Mouse (Mus musculus) layer of hippocampus, adult 9-11 months (tissue): ENCODE data around the gene Drc1.

ENCODE experiments used
- DNase-seq: peaks from one replicate; pipeline ENCODE4 v3.0.0; 2022

Gene Drc1

DNA sequence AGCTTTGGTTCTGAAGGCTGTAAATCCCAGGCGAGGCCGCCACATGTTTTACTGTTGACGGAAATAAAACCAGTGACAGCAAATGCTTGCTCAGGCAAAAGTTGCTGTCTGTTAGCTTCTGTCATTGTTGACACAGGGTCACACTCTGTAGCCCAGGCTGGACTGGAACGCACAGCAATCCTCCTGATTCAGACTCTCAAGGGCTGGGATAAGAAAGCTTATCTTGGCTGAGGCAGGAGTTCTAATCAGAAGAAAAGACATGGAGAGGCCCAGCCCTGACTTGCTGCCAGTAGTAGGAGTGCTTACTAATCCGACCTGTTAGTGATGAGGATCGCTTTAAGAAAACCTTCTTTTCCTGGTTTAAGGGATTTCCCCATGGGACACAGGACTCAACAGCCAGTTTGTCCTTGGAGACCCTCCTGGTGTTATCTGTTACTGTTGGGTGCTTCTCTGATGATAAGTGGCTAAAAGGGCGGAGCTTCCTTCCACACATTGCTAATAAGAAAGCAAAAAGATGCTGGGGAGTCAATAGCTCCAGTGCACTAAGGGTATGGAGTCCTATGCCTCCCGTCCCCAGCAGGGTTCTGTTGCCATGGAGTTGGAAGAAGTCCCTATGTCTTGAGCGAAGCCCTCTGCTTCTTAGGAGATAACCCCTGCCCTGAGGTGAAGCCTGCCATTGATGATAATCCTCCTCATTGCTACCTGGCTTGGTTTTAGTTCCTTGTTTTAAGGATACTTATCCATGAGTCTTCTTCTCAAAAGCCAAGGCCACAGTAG, 6.1 kb downstream of the Drc1 start:
- no peak for DNase-seq

DNA sequence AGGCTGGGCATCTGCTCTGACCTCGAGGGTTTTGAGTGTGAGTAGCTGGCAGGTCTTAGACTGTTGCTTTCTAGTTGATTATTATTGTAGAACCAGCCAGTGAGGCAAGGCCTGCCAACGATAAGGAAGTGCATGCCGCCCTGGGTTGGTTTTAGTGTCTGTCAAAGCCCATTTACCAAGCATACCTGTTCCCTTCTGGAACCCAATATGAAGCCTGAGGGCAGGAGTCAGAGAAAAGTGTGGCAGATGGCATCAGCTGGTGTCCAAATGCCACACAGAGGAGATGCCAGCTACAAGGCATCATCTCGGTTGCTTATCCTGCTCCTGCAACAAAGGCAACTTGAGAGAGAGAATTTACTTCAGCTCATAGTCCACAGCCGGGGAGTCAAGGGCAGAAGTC, 59.6 kb downstream of the Drc1 start:
- no peak for DNase-seq

DNA sequence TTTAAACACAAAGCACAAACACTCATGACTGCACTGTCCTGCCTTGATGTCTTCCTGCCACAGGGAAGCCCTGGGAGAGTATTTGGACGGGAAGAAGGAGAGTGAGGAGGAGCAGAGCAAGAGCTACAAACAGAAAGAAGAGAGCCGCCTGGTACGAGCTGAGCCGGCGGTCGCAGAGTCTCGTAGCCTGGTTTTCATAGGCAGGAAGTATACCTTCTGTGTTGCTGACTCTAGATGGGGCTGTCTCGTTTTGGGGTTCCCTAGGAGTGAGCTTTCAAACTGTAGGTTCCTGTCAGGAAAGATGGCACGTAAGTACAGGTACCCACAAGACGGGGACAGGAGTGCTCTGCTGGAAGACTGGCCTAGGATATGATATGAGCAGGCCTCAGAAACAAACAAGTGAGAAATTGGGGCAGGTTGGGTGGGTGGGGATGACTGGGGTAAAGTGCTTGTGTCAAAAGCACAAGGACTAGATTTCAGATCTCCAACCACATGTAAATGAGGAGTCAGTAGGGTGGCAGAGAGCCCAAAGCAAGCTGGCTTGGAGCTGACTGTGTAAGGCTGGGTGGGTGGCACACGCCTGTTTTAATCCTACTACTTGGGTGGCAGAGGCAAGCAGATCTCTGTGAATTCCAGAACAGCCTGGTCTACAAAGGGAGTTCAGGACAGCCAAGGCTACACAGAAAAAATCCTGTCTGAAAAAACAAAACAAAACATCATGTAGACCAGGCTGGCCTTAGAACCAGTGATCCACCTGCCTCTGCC, 60.6 kb downstream of the Drc1 start:
- no peak for DNase-seq

DNA sequence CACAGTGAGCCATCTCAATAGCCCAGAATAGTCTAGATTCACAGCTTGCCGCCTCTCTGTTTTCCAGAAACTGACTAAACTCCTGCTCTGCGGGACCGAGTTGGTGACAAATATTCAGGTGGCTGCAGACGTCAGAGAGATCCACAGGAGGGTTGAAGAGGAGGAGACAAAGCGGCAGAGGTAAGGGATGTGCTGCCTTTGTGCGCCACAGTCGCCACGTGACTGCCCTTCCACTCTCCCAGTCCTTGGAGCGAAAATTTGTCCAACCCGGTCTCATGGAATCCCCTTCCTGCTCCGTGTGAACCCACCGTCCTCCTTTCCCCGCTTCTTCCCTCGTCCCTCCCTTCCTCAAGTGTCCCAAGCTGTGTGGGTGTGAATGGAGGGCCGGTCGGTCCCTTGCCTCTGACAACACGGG, 61.4 kb downstream of the Drc1 start:
- peak; percentile 25 for DNase-seq

DNA sequence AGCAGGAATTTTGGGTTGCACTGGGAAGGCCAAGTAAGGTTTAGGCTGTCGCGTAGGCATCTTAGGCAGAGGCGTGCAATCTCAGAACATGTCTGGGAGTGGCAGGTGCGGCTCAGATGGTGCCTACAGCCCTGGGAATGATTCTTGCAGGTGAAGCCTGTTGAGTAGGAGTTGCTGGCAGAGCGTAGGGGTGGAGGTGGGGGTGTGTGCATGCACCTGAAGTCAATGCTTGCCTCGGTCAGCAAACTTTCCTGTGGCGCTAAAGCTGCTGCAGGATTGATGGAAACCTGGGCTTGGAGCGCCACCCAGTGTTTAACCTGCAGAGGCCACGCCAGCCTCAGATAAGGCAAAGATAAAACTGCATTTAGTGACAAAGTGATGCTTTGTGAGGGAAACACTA, 61.9 kb downstream of the Drc1 start:
- DNase-seq = peak; percentile 61

DNA sequence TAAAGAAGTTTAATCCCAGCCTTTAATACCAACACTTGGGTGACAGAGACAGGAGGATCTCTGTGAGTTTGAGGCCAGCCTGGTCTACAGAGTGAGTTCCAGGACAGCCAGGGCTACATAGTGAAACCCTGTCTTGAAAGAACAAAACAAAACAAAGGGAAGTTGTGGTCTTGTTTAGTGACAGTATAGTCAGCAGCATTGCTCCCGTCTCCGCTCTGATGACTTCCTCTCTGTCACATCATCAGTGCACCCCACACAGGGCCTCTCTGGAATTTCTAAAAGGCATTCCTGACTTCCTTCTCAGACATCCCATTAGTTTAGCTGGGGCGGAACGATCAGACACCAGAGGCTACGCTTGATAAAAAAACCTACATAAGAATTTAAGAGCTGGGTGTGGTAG, 62.7 kb downstream of the Drc1 start:
- DNase-seq = no peak

DNA sequence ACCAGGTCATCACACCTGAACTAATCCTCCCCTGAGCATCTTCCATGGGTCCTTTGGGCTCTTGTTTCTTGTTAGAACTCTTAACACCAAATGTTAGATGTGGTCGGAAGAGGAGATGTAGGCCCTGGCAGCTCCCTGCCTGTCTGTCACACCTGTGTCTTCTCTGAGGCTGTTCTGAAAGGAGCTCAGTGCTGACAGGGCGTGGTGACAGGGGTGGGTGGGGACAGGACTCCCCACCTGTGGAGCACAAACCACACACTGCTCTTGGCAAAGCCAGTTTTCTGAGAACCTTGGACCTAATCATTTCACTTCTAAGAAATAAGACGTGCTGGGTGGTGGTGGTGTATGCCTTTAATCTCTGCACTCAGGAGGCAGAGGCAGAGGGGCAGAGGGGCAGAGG, 72.4 kb downstream of the Drc1 start:
- DNase-seq = no peak

DNA sequence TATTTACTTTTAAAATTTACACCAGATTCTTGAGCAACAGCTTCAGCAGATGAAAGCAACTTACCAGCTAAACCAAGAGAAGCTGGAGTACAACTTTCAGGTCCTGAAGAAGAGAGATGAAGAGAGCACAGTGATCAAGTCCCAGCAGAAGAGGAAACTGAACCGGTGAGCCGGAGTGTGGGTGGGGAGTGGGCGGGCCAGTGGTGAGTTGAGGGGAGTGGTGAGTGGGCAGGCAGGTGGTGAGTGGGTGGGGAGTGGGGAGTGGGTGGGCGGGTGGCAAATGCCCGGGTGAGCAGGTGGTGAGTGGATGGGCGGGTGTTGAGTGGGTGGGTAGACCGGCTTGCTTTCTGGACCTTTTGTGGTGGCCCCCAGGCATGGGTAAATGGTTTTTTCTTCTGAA, 73.9 kb downstream of the Drc1 start:
- DNase-seq = no peak

DNA sequence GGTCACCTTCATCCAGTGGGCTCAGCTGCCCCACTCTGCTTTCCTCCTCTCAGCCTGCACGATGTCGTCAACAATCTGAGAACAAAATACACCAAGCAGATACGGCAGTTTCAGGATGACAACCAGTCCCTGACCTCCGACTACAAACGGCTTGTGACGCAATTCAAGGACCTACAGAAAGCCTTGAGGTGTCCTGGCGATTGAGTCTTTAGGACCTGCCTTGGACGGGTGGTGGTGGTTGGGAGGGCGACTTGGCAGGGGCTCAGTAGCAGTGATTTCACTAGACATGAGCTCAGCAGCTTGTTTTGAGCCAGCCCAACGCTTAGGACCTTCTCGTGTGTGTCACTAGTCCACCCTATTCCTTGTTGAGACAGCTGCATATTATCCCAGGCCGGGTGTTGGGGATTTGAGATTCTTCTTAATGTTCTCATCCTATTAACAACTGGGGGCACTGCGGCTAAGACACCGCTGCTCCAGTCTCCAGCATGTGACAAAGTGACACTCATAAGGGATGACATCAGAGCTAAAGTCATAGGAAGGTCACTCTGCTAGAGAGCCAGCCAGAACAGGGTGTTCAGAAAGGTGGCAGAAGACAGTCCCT, 74.5 kb downstream of the Drc1 start:
- DNase-seq = no peak

DNA sequence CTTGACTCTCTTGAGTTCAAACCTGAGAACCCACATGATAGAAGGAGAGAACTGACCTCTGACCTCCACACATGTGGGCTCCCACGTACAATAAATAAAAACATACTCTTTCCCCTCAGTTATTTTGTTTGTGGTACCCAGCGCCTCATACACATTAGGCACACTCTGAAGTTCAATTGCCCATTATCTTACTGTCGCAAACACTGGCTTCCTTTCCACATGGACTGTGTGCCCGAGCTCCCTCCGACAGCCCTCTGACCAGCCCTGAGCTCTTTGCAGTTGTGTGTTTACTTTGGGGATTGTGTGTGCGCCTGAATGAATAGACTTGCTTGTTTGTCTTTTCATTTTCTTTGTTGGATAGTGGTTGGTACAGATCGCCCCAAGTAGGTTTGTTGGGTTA, 75.5 kb downstream of the Drc1 start:
- no peak for DNase-seq

DNA sequence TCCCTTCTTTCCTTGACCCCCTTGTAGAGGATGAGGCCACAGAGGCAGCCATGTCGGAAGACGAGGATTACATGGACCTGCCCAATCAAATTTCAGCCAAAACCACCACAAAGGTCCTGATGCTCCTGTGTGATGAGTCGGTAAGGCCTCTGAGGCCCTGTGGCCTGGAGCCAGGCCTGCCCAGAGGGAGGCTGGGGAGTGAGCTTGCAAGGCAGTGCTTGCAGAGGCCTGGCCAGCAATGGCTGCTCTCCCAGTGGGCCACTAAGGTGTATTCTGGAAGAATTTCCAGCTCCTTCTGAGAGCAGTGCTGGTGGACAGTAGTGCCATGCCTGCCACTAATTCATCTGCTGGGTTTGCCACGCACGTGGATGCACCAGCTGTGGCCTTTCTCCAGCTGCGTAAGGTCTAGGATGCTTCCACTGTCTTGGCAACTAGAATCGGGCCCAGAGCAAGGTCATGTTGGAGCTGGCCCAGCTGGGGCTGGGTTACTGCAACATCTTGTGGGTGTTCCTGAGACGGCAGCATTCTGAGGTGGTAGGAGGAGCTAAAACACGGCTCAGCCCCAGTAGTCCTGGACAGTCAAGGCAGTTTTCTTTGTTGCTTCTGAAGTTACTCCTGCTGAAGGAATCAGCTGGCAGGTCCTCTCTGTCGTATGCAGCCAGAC, 77.4 kb downstream of the Drc1 start:
- DNase-seq = no peak

DNA sequence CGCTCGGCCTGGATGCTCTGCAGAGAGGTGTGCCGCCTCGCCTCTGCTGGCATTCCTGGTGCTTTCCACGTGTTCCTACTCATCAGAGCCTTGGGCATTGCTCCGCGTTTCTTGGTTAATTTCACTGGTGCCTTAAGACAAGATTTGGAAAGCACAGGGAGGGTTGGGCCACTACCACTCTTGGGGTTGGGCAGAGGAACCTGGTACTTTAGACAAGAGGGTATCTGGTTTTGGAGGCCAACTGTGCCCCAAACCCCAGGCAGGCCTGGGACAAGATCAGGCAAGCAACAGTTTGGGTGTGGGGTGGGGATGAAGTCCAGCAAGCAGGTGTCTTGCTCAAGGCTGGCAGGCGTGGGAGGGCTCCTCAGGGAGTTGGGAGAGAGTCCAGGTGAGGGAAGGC, 86.2 kb downstream of the Drc1 start:
- no peak for DNase-seq

DNA sequence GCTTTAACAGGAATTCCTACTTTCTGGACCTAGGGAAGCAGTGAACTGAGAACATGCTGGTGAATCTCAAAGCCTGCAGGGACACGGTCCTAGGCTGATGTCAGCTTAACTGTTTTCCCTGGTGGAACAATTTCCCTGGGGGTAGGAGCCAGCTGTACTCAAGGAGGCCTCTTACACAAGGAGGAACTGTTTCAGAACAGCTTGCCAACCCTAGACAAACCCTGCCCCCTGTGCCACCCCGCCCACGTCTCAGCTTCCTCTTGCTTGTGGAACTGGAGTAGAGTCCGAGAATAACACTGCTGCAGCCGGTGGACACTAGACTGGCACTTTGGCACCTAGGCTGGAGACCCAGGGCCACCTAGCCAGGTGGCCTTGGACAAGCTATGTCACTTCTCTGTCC, 88.2 kb downstream of the Drc1 start:
- peak; percentile 81 for DNase-seq

DNA sequence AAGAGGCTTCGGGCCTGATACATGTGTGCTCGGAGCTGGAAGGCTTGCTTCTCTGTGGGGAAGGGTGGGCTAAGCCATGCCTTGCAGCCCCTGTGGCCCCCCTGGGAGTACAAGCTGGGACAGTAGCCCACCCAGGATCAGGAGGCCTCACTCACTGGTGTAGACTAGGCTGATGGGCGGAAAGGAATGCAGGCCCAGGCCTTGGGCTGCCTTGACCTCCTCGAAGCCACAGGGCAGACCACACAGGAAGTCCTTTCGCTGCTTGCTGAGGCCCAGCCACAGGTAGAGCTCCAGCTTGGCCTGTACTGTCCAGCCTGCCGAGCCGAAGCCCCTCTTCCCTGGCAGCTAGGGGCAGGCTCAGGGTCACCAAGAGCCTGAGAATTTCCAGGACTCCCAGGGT, 101.7 kb downstream of the Drc1 start:
- DNase-seq = no peak

DNA sequence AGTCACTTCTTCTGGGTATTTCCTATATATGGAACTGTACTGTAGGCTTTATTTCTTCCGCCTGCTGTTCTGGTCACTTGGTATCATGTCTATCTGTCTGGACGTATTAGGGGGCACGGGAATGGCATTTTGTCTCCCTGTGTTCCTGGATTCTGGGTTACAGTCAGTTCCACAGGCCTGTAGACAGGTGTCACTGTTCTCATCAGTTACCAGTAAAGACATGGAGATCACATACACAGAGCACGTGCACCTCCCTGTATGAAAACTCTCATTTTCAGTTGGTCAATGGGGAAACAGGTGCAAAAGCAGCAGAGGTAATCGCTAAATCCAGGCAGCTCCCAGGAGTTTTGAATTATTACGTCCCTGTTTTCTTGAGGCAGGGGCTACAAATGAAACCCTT, 106.5 kb downstream of the Drc1 start:
- DNase-seq = no peak

DNA sequence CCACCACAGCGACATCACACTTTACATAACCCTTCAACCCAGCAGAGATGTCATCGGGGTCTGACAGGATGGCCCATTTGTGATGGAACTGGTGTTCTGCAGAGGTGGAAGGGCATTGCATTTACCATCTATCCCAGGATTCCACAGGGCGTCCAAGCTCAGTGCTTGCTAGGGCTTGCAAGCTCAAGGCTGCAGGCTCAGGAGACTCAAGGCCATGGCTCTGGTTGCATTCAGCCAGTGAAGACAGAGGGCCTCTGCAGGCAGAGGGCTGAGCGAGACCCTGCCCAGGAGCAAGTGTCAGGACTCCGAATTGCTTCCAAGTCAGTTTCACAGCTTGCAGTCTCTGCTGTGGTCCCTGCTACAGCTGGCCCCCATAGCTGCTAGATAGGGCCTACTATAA, 108.6 kb downstream of the Drc1 start:
- DNase-seq = no peak

DNA sequence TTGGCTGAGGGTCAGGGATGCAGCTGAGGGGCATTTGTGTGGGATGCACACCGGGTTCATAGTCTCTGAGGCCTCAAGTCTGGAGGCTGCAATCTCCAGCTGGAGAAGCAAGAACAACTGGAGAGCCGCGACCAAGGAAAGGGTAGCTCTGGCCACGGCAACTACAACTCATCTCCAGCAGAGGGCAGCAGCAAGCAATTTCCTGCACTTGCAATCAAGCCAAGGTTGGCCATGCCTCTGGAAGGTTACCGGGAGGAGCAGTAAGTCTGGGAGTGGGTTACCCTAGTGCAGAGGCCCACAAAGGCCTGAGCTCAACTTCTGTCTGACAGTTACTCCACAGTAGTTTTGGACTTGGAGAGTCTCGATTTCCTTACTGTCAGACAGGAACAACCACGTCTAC, 110.3 kb downstream of the Drc1 start:
- peak; percentile 14 for DNase-seq

DNA sequence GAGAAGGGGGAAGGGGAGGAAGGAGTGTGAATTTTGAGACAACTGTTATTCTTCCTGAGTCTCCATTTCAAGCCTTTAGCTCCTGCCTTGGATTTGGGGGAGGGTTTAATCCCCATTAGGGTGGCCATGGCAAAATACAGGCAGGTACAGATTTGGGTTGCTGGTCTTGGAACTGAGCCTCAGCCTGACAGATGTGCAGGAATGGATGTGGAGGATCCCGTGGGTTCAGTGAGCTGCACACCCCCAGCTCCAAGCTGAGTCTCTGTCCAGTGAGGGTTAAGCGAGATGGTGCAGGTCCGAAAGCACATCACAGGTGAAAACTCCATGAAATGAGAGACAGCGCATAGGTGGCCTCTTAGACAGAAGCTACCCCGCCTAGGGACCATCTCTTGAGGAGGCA, 119.3 kb downstream of the Drc1 start:
- no peak for DNase-seq

DNA sequence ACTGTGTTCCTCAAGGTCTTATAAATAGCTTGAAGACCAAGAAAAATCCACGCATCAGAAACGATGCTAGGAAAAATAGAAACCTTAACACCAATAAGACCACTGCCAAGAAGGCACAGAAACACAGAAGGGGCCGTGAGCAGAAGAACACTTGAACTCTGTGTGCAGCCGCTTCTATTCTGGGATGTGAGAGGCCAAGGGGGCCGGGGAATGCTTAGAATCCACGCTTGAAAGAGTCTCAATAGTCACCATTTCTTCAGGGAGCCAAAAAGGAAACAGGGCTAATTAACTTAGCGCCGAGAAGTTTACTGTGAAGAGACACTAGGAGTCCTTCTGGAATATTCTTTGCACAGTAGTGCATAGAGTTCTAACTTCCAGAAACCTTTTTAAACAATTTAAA, 120.0 kb downstream of the Drc1 start:
- peak; percentile 15 for DNase-seq

DNA sequence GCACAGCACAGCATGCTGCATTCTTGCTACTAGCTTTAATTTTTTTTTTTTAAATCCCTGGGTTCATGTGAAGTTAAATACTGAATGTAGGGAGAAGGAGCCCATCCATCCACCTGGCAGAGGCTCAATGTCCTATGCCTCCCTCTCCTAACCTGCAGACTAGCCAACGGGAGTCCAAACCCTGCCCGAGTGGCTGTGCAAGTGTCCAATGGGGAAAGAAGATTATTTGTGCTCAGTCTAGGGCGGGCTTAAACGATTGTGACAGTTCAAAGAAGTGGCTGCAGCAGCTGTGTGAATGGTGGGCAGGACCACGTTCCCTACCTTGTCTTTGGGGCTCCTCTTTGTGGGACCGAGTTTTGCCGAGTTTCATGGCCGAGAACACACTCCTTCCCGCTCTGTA, 125.7 kb downstream of the Drc1 start:
- no peak for DNase-seq

DNA sequence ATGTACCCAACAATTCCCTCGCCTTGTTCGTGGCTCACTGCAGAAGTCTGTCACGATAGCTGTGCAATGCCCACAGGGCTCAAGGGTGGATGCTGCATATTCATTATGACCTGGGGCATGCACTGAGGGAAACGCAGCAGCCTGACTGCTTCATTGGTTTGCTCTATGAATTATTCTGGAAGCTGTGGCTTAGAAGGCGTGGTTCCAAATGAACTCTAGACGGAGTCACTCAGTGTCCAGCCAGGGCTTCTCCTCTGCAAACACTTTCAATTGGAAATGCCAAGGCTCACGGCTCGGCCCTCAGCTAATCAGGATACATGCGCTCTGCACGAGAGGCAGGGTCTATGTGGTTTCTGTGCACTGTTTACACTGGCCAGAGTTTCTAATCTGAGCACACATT, 130.3 kb downstream of the Drc1 start:
- no peak for DNase-seq

DNA sequence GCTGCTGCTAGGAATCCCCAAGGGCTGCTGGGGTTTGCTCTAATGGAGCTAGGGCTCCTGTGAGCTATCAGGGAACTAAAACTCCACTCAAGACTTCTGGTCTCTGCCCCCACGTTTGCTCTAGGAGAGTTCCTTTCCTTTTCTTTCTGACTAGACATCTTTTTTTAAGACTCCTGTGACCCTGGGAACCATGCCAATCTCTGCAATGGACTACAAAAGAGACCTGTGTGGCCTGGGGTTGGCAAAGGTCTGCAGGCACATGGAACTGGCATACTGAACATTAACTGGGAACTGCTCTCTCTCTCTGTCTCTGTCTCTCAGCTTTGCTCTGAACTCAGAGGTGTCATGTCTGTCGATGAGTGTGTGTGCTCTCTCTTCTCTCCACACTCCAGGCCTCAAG, 134.2 kb downstream of the Drc1 start:
- DNase-seq = no peak

DNA sequence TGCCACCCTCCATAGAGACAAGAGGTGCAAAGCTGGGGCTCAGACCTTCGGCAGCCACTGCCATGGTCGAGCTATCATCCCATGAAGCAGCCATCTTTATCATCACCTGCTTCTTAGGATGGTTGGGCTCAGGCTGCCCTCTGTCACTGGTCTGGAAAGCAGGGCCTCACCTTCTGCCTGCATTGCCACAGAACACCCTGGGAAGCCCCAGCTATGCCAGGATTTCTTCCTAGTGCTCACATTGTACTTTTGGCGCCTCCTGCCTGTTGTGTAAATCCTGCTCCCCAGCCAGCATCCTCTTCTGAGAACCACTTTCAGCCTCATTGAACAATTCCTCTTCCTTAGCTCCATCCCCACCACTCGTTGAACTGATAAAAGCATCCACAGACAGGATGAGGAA, 134.7 kb downstream of the Drc1 start:
- DNase-seq = no peak
